Mouse (Mus musculus) limb, embryonic 14.5 days (tissue): ENCODE results near the gene Lmod2. TPM values are rescaled to one million over a fixed set of nuclear protein-coding genes. Genes with fewer than 3 reads are reported as not detected.

ENCODE experiments used
- ATAC-seq: fragments of 200-750 bp; cut with Nextera tagmentation; 2 replicates; pipeline ENCODE4 v1.8.0; 2017; ENCODE audit warnings: low read depth, moderate number of reproducible peaks, moderate TSS enrichment; ENCODE audit not compliant: low FRiP score
- DNase-seq: peaks from one replicate; pipeline ENCODE4 v3.0.0-alpha.2; 2015; ENCODE audit warnings: low spot score
- H3K27ac ChIP-seq: fragments of 300-500 bp; sonication (generic); replicated peaks from 2 replicates; pipeline ENCODE4 v1.5.1; 2014; ENCODE audit warnings: low read depth, mild to moderate bottlenecking, low read length, moderate library complexity, mixed read lengths
- H3K27me3 ChIP-seq: fragments of 300-500 bp; sonication (generic); 2 replicates; pipeline ENCODE4 v1.6.1; 2014; ENCODE audit warnings: low read length, mixed read lengths; ENCODE audit not compliant: control insufficient read depth, insufficient read depth
- H3K36me3 ChIP-seq: fragments of 300-500 bp; sonication (generic); 2 replicates; pipeline ENCODE4 v1.6.1; 2014; ENCODE audit warnings: mild to moderate bottlenecking, low read length, moderate library complexity, mixed read lengths; ENCODE audit not compliant: control insufficient read depth, insufficient read depth
- H3K4me1 ChIP-seq: fragments of 300-500 bp; sonication (generic); 2 replicates; pipeline ENCODE4 v1.6.1; 2014; ENCODE audit warnings: antibody characterized with exemption, low read length, mixed read lengths; ENCODE audit not compliant: control insufficient read depth, insufficient read depth
- H3K4me2 ChIP-seq: fragments of 300-500 bp; sonication (generic); replicated peaks from 2 replicates; pipeline ENCODE4 v1.6.1; 2014; ENCODE audit warnings: low read depth, mild to moderate bottlenecking, low read length, moderate library complexity; ENCODE audit not compliant: severe bottlenecking
- H3K4me3 ChIP-seq: fragments of 300-500 bp; sonication (generic); replicated peaks from 2 replicates; pipeline ENCODE4 v1.5.1; 2014; ENCODE audit warnings: low read length
- H3K9ac ChIP-seq: fragments of 300-500 bp; sonication (generic); 2 replicates; pipeline ENCODE4 v1.6.1; 2014; ENCODE audit warnings: mild to moderate bottlenecking, low read depth, low read length, moderate library complexity; ENCODE audit not compliant: severe bottlenecking
- H3K9me3 ChIP-seq: fragments of 300-500 bp; sonication (generic); 2 replicates; pipeline ENCODE4 v1.6.1; 2016; ENCODE audit warnings: low read length; ENCODE audit not compliant: control insufficient read depth
- POLR2A ChIP-seq: fragments of 200-500 bp; IDR thresholded peaks from 2 replicates; pipeline ENCODE4 v1.8.0; 2012; ENCODE audit warnings: inconsistent platforms, mild to moderate bottlenecking, moderate library complexity, borderline replicate concordance; ENCODE audit not compliant: insufficient read depth, insufficient read length; ENCODE audit errors: extremely low read depth
- WGBS: fragments of 180-500 bp; shearing (Covaris S2); extraction: QIAGEN DNeasy Blood & Tissue Kit; methylation state at CpG from one replicate; pipeline ENCODE4 v1.1.7; 2014; 5-methylcytosine and 5-hydroxymethylcytosine counted together
- polyA plus RNA-seq, 2 experiments: library from polyadenylated mRNA; depleted of rRNA in 1 of 2; stranded (reverse) in 1 of 2; unstranded in 1 of 2; fragments of >200 nt; fragmentation: Nextera tagmentation in 1 of 2; extraction: Ambion mirVana in 1 of 2; gene quantifications; 2 replicates each; pipeline versions ENCODE4 v1.2.1 to v1.2.3; 2012 to 2014

The Lmod2 gene
- polyA plus RNA-seq, 2 experiments = 3.1 to 4.1 TPM

GRCm38 (mm10) chr6:24607531-24607930, 10.0 kb downstream of the Lmod2 start:
- H3K4me2 ChIP-seq = no peak overlapping the region
- no peak overlapping the region for H3K9ac ChIP-seq
- no peaks in the 10 kb centered on the region for H3K4me1 ChIP-seq
- H3K27ac ChIP-seq = no peak overlapping the region
- DNase-seq (no peak), ATAC-seq (no peak)
- 83% methylated on average over 15 of the region's 15 CpGs for WGBS
- no peaks in the 10 kb centered on the region for H3K9me3 ChIP-seq
- peaks cover 2% of the 10 kb centered on the region; the same call in 1 of the 2 replicates for H3K36me3 ChIP-seq
- TF ChIP-seq POLR2A = no peak
- no peaks in the 10 kb centered on the region for H3K27me3 ChIP-seq
- no peak overlapping the region for H3K4me3 ChIP-seq

GRCm38 (mm10) chr6:24608129-24608528, 10.6 kb downstream of the Lmod2 start:
- Histone ChIP-seq H3K4me2 (no peak overlapping the region), H3K36me3 (peaks cover 8% of the 10 kb centered on the region; the same call in 1 of the 2 replicates), H3K4me1 (no peaks in the 10 kb centered on the region), H3K9me3 (no peaks in the 10 kb centered on the region), H3K27ac (no peak overlapping the region), H3K27me3 (no peaks in the 10 kb centered on the region), H3K4me3 (no peak overlapping the region), H3K9ac (no peak overlapping the region)
- no peak for TF ChIP-seq POLR2A
- DNase-seq (no peak), ATAC-seq (no peak)
- 82% methylated on average over 4 of the region's 4 CpGs for WGBS

GRCm38 (mm10) chr6:24608682-24609081, 11.1 kb downstream of the Lmod2 start:
- no peak overlapping the region for H3K9ac ChIP-seq
- no peaks in the 10 kb centered on the region for H3K9me3 ChIP-seq
- no peaks in the 10 kb centered on the region for H3K4me1 ChIP-seq
- no peak overlapping the region for H3K4me3 ChIP-seq
- 88% methylated on average over 3 of the region's 3 CpGs for WGBS
- DNase-seq (no peak), ATAC-seq (no peak)
- H3K4me2 ChIP-seq = no peak overlapping the region
- H3K27me3 ChIP-seq = no peaks in the 10 kb centered on the region
- H3K27ac ChIP-seq = no peak overlapping the region
- TF ChIP-seq POLR2A = no peak
- H3K36me3 ChIP-seq = peaks cover 13% of the 10 kb centered on the region; the same call in 1 of the 2 replicates

GRCm38 (mm10) chr6:24609531-24609930, 12.0 kb downstream of the Lmod2 start:
- H3K9me3 ChIP-seq = no peaks in the 10 kb centered on the region
- TF ChIP-seq POLR2A = no peak
- H3K4me3 ChIP-seq = no peak overlapping the region
- H3K27me3 ChIP-seq = no peaks in the 10 kb centered on the region
- 57% methylated on average over 4 of the region's 4 CpGs for WGBS
- H3K4me2 ChIP-seq = no peak overlapping the region
- H3K36me3 ChIP-seq = peaks cover 20% of the 10 kb centered on the region; the same call in 1 of the 2 replicates
- no peaks in the 10 kb centered on the region for H3K4me1 ChIP-seq
- no peak overlapping the region for H3K9ac ChIP-seq
- DNase-seq = no peak
- ATAC-seq = no peak
- no peak overlapping the region for H3K27ac ChIP-seq

GRCm38 (mm10) chr6:24610358-24610757, 12.8 kb downstream of the Lmod2 start:
- Histone ChIP-seq H3K4me1 (no peaks in the 10 kb centered on the region), H3K27me3 (no peaks in the 10 kb centered on the region), H3K4me2 (no peak overlapping the region), H3K9me3 (no peaks in the 10 kb centered on the region), H3K9ac (no peak overlapping the region), H3K27ac (no peak overlapping the region), H3K36me3 (peaks cover 27% of the 10 kb centered on the region), H3K4me3 (no peak overlapping the region)
- 88% methylated on average over 4 of the region's 4 CpGs for WGBS
- TF ChIP-seq POLR2A = no peak
- DNase-seq = no peak
- no peak for ATAC-seq
